Mouse (Mus musculus) limb, embryonic 15.5 days (tissue): ENCODE measurements at regions not wholly inside any gene's neighbourhood (a gene's known extent, or its start where the extent isn't known, plus 50 kb on each side); places are given as distances from the start of the nearest gene placed in this dataset.

Experiments
- ATAC-seq: fragments of 200-750 bp; cut with Nextera tagmentation; 2 replicates; pipeline ENCODE4 v1.8.0; 2017; ENCODE audit warnings: low read depth, moderate TSS enrichment; ENCODE audit not compliant: insufficient number of reproducible peaks, low FRiP score, low TSS enrichment
- H3K27ac ChIP-seq: fragments of 300-500 bp; sonication (generic); 2 replicates; pipeline ENCODE4 v1.5.1; 2015; ENCODE audit warnings: moderate library complexity, mild to moderate bottlenecking, inconsistent platforms
- H3K27me3 ChIP-seq: fragments of 300-500 bp; sonication (generic); 2 replicates; pipeline ENCODE4 v1.6.1; 2015; ENCODE audit warnings: inconsistent platforms
- H3K36me3 ChIP-seq: fragments of 300-500 bp; sonication (generic); 2 replicates; pipeline ENCODE4 v1.6.1; 2015; ENCODE audit warnings: inconsistent platforms
- H3K4me1 ChIP-seq: fragments of 300-500 bp; sonication (generic); 2 replicates; pipeline ENCODE4 v1.6.1; 2015; ENCODE audit warnings: inconsistent platforms
- H3K4me2 ChIP-seq: fragments of 300-500 bp; sonication (generic); 2 replicates; pipeline ENCODE4 v1.6.1; 2015; ENCODE audit warnings: mild to moderate bottlenecking, inconsistent platforms
- H3K4me3 ChIP-seq: fragments of 300-500 bp; sonication (generic); 2 replicates; pipeline ENCODE4 v1.5.1; 2015; ENCODE audit warnings: mild to moderate bottlenecking, inconsistent platforms
- H3K9ac ChIP-seq: fragments of 300-500 bp; sonication (generic); 2 replicates; pipeline ENCODE4 v1.6.1; 2015; ENCODE audit warnings: inconsistent platforms
- H3K9me3 ChIP-seq: fragments of 300-500 bp; sonication (generic); 2 replicates; pipeline ENCODE4 v1.6.1; 2016; ENCODE audit warnings: inconsistent platforms
- WGBS: fragments of 180-500 bp; shearing (Covaris S2); methylation state at CpG from one replicate; pipeline ENCODE4 v1.1.7; 2015; 5-methylcytosine and 5-hydroxymethylcytosine counted together

GRCm38 (mm10) chr13:47505380-47505955, 383.0 kb downstream of the Rnf144b start:
- H3K9ac ChIP-seq = no peak overlapping the region
- no peaks in the 10 kb centered on the region for H3K27me3 ChIP-seq
- no peaks in the 10 kb centered on the region for H3K4me1 ChIP-seq
- no peak overlapping the region for H3K27ac ChIP-seq
- ATAC-seq = no peak
- H3K4me3 ChIP-seq = no peak overlapping the region
- H3K9me3 ChIP-seq = no peaks in the 10 kb centered on the region
- no peaks in the 10 kb centered on the region for H3K36me3 ChIP-seq
- WGBS = 83% methylated on average over 15 of the region's 15 CpGs
- no peak overlapping the region for H3K4me2 ChIP-seq

- Histone ChIP-seq H3K27ac (no peak overlapping the region), H3K4me3 (no peak overlapping the region), H3K4me1 (no peaks in the 10 kb centered on the region), H3K4me2 (no peak overlapping the region), H3K27me3 (no peaks in the 10 kb centered on the region), H3K9me3 (no peaks in the 10 kb centered on the region), H3K9ac (no peak overlapping the region), H3K36me3 (no peaks in the 10 kb centered on the region)
- WGBS = 92% methylated on average over 1 of the region's 1 CpGs
- no peak for ATAC-seq
Measured at GRCm38 (mm10) chr13:47532935-47533334, 410.5 kb downstream of the Rnf144b start.

GRCm38 (mm10) chr13:47537156-47537555, 414.7 kb downstream of the Rnf144b start:
- H3K9ac ChIP-seq = no peak overlapping the region
- no peak overlapping the region for H3K27ac ChIP-seq
- H3K4me2 ChIP-seq = no peak overlapping the region
- H3K4me1 ChIP-seq = no peaks in the 10 kb centered on the region
- no peak overlapping the region for H3K4me3 ChIP-seq
- WGBS = 95% methylated on average over 2 of the region's 2 CpGs
- no peaks in the 10 kb centered on the region for H3K36me3 ChIP-seq
- ATAC-seq = no peak
- H3K27me3 ChIP-seq = no peaks in the 10 kb centered on the region
- H3K9me3 ChIP-seq = no peaks in the 10 kb centered on the region

GRCm38 (mm10) chr13:47549626-47550025, 427.2 kb downstream of the Rnf144b start:
- Histone ChIP-seq H3K36me3 (no peaks in the 10 kb centered on the region), H3K27me3 (no peaks in the 10 kb centered on the region), H3K4me1 (no peaks in the 10 kb centered on the region), H3K4me2 (no peak overlapping the region), H3K27ac (no peak overlapping the region), H3K4me3 (no peak overlapping the region), H3K9ac (no peak overlapping the region), H3K9me3 (no peaks in the 10 kb centered on the region)
- no peak for ATAC-seq
- 36% methylated on average over 6 of the region's 6 CpGs for WGBS

- Histone ChIP-seq H3K4me1 (no peaks in the 10 kb centered on the region), H3K9me3 (no peaks in the 10 kb centered on the region), H3K4me2 (no peak overlapping the region), H3K9ac (no peak overlapping the region), H3K4me3 (no peak overlapping the region), H3K27me3 (no peaks in the 10 kb centered on the region), H3K36me3 (no peaks in the 10 kb centered on the region), H3K27ac (no peak overlapping the region)
- WGBS = 66% methylated on average over 3 of the region's 3 CpGs
- no peak for ATAC-seq
Measured at GRCm38 (mm10) chr13:47552251-47552650, 429.8 kb downstream of the Rnf144b start.

GRCm38 (mm10) chr13:47554198-47554597, 431.7 kb downstream of the Rnf144b start:
- 13% methylated on average over 1 of the region's 1 CpGs for WGBS
- ATAC-seq = no peak
- no peaks in the 10 kb centered on the region for H3K4me1 ChIP-seq
- H3K27me3 ChIP-seq = no peaks in the 10 kb centered on the region
- no peak overlapping the region for H3K4me2 ChIP-seq
- H3K9me3 ChIP-seq = no peaks in the 10 kb centered on the region
- H3K9ac ChIP-seq = no peak overlapping the region
- H3K36me3 ChIP-seq = no peaks in the 10 kb centered on the region
- no peak overlapping the region for H3K4me3 ChIP-seq
- H3K27ac ChIP-seq = no peak overlapping the region

GRCm38 (mm10) chr13:47557196-47557974, 434.9 kb downstream of the Rnf144b start:
- no peak for ATAC-seq
- Histone ChIP-seq H3K9ac (no peak overlapping the region), H3K27me3 (no peaks in the 10 kb centered on the region), H3K4me1 (no peaks in the 10 kb centered on the region), H3K4me2 (no peak overlapping the region), H3K4me3 (no peak overlapping the region), H3K36me3 (no peaks in the 10 kb centered on the region), H3K9me3 (no peaks in the 10 kb centered on the region), H3K27ac (no peak overlapping the region)
- WGBS = 77% methylated on average over 7 of the region's 7 CpGs

GRCm38 (mm10) chr13:47562836-47563235, 440.4 kb downstream of the Rnf144b start:
- no peaks in the 10 kb centered on the region for H3K27me3 ChIP-seq
- no peak overlapping the region for H3K9ac ChIP-seq
- H3K27ac ChIP-seq = no peak overlapping the region
- H3K36me3 ChIP-seq = no peaks in the 10 kb centered on the region
- no peak overlapping the region for H3K4me3 ChIP-seq
- no peak for ATAC-seq
- H3K4me2 ChIP-seq = no peak overlapping the region
- H3K4me1 ChIP-seq = no peaks in the 10 kb centered on the region
- 24% methylated on average over 8 of the region's 8 CpGs for WGBS
- H3K9me3 ChIP-seq = no peaks in the 10 kb centered on the region

GRCm38 (mm10) chr13:47576516-47576915, 454.1 kb downstream of the Rnf144b start:
- Histone ChIP-seq H3K9ac (no peak overlapping the region), H3K27me3 (no peaks in the 10 kb centered on the region), H3K4me3 (no peak overlapping the region), H3K4me1 (no peaks in the 10 kb centered on the region), H3K27ac (no peak overlapping the region), H3K9me3 (no peaks in the 10 kb centered on the region), H3K36me3 (no peaks in the 10 kb centered on the region), H3K4me2 (no peak overlapping the region)
- ATAC-seq = no peak
- 64% methylated on average over 3 of the region's 3 CpGs for WGBS

- H3K4me2 ChIP-seq = no peak overlapping the region
- H3K27ac ChIP-seq = no peak overlapping the region
- H3K9ac ChIP-seq = no peak overlapping the region
- H3K4me3 ChIP-seq = no peak overlapping the region
- H3K36me3 ChIP-seq = no peaks in the 10 kb centered on the region
- 73% methylated on average over 5 of the region's 5 CpGs for WGBS
- no peaks in the 10 kb centered on the region for H3K9me3 ChIP-seq
- H3K27me3 ChIP-seq = no peaks in the 10 kb centered on the region
- no peak for ATAC-seq
- no peaks in the 10 kb centered on the region for H3K4me1 ChIP-seq
Measured at GRCm38 (mm10) chr13:47580144-47580543, 457.7 kb downstream of the Rnf144b start.

- 72% methylated on average over 1 of the region's 1 CpGs for WGBS
- Histone ChIP-seq H3K4me3 (no peak overlapping the region), H3K36me3 (no peaks in the 10 kb centered on the region), H3K4me1 (no peaks in the 10 kb centered on the region), H3K9ac (no peak overlapping the region), H3K9me3 (no peaks in the 10 kb centered on the region), H3K27ac (no peak overlapping the region), H3K4me2 (no peak overlapping the region), H3K27me3 (no peaks in the 10 kb centered on the region)
- ATAC-seq = no peak
Measured at GRCm38 (mm10) chr13:47585158-47585557, 462.7 kb downstream of the Rnf144b start.

GRCm38 (mm10) chr13:47602646-47603045, 480.2 kb downstream of the Rnf144b start:
- no peak for ATAC-seq

More at GRCm38 (mm10) chr13:47602646-47603045, 480.2 kb downstream of the Rnf144b start:
- no peak overlapping the region for H3K4me3 ChIP-seq
- no peaks in the 10 kb centered on the region for H3K4me1 ChIP-seq
- no peak overlapping the region for H3K27ac ChIP-seq
- no peak overlapping the region for H3K9ac ChIP-seq
- 48% methylated on average over 1 of the region's 1 CpGs for WGBS
- peaks cover 5% of the 10 kb centered on the region; the same call in 1 of the 2 replicates for H3K27me3 ChIP-seq
- H3K36me3 ChIP-seq = no peaks in the 10 kb centered on the region
- no peak overlapping the region for H3K4me2 ChIP-seq
- no peaks in the 10 kb centered on the region for H3K9me3 ChIP-seq
